Mouse (Mus musculus): Measurements from ENCODE around the gene Ifi209. TPM values are rescaled to one million over a fixed set of nuclear protein-coding genes. Genes with fewer than 3 reads are reported as not detected.
"Not testable (repeated sequence)": the region's sequence is repeated elsewhere in the genome, so short reads cannot be mapped to it uniquely, and the experiment has no call there.

Gene Ifi209
- polyA plus RNA-seq (2014; fragmentation: Nextera tagmentation; extraction: Ambion mirVana), result 0.14 and 0.17 TPM in 2 replicates

DNA sequence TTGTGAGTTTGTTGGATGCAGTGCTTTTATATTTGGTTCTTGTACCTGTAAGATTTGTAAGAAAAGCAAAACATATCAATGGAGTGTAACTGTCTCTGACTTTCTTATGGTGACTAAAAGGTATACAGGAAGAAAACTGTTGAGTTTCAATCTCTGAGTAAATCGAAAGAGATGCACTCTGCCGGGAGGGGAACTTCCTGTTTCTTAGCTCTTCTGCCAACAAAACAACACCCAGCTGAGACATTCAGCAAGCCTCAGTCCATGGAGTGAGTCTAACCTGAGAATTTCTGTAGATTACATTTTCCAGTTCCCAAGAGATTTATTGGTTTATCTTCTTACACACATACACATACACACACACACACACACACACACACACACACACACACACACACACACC is at the start of gene Ifi209:
Gene Ifi209, plus strand, starts transcription at position 296 of the 400 bp plus-strand sequence.
- H3K4me2 ChIP-seq (ENCODE audit: low read length); DNase-seq (ENCODE audit: low spot score); H3K36me3 ChIP-seq (ENCODE audit: control insufficient read depth, insufficient read depth, low read length); H3K27me3 ChIP-seq (replicated peaks; ENCODE audit: control insufficient read depth, insufficient read depth, low read length); ATAC-seq (replicated peaks; ENCODE audit: low FRiP score, low TSS enrichment, low read depth); H3K9ac ChIP-seq (ENCODE audit: low read length); H3K4me1 ChIP-seq (replicated peaks; ENCODE audit: control insufficient read depth, insufficient read depth, low read length); H3K27ac ChIP-seq (ENCODE audit: low read depth); H3K4me3 ChIP-seq (ENCODE audit: low read depth, low read length); H3K9me3 ChIP-seq (ENCODE audit: control insufficient read depth, low read length): not testable (repeated sequence)
- WGBS, result 73% methylated on average over 2 of the region's 2 CpGs

DNA sequence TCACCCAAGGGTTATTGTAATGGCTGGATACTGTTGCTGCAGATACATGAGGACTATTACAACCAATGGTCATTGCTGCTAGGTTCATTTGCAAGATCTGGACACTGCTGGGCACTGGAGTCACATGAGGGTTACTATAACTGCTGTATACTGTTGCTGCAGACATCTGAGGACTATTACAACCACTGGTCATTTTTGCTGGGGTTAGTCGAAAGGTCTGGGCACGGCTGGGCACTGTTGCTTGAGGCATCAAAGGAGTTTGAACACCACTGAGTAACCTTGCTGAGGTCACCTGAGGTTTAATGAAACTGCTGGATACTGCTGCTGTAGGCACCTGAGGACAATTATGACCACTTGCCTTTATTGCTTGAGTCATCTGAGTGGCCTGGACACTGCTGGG is 41.0 kb upstream of the Ifi209 start:
- H3K27me3 ChIP-seq (replicated peaks; ENCODE audit: control insufficient read depth, insufficient read depth, low read length); H3K9me3 ChIP-seq (ENCODE audit: control insufficient read depth, low read length); H3K4me3 ChIP-seq (ENCODE audit: low read depth, low read length); H3K9ac ChIP-seq (ENCODE audit: low read length); H3K4me2 ChIP-seq (ENCODE audit: low read length); H3K4me1 ChIP-seq (replicated peaks; ENCODE audit: control insufficient read depth, insufficient read depth, low read length); ATAC-seq (replicated peaks; ENCODE audit: low FRiP score, low TSS enrichment, low read depth); H3K36me3 ChIP-seq (ENCODE audit: control insufficient read depth, insufficient read depth, low read length); H3K27ac ChIP-seq (ENCODE audit: low read depth); DNase-seq (ENCODE audit: low spot score): not testable (repeated sequence)
- WGBS, result 90% methylated on average over 2 of the region's 2 CpGs

DNA sequence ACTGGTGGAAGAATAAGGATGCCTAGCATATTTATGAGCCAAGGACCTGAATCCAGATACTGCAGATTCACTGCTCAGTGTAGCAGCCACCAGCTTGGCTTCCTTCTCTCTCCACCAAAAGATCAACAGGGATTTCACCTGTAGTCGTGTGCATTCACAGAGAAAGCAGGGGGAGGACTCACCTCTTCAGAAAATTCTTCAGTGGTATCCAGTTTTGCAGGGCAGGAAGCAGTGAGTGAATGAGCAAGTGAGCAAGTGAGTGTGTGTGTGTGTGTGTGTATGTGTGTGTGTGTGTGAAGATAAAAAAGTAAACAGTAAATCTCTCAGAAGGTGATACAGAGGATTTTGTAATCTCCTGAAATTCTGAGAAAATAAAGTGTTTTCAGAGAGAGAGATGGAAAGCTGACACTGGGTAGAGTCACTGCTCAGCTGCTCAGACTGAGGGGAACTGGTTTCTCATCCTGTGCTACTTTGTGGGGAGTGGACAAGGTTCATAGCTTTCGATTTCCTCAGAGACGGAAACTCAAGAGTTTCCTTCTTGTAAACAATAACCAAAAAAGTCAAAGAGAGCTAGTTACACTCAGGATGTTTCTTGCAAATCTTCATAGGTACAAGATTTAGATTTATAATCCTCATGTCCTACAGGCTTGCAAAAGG is 31.8 kb upstream of the Ifi209 start, which contains the start of gene Ifi213:
Gene Ifi213, minus strand, starts transcription at position 437 of the 657 bp plus-strand sequence.
- not testable (repeated sequence) for H3K9ac ChIP-seq (ENCODE audit: low read length); H3K4me2 ChIP-seq (ENCODE audit: low read length); H3K4me3 ChIP-seq (ENCODE audit: low read depth, low read length); ATAC-seq (replicated peaks; ENCODE audit: low FRiP score, low TSS enrichment, low read depth); H3K36me3 ChIP-seq (ENCODE audit: control insufficient read depth, insufficient read depth, low read length); H3K4me1 ChIP-seq (replicated peaks; ENCODE audit: control insufficient read depth, insufficient read depth, low read length); H3K9me3 ChIP-seq (ENCODE audit: control insufficient read depth, low read length); H3K27ac ChIP-seq (ENCODE audit: low read depth); DNase-seq (ENCODE audit: low spot score); H3K27me3 ChIP-seq (replicated peaks; ENCODE audit: control insufficient read depth, insufficient read depth, low read length)
- WGBS, result 56% methylated on average over 3 of the region's 3 CpGs

DNA sequence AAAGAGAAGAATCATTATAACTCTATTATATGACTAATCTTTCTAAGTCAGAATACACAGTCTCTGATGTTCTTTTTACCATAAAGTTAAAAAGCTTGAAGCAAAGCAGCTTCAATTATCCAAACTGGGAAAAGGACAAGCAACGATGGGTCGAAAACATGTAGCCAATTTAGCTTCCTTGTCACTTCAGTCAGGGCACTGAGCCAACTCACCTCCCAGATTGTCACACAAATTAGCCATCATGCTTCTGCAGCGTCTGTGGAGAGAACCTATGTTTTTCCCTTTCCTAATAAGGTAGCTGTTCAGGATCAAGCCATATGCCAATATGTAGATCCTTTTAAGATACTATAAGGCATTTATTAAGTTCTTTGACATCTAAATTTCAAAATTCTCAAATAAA is 20.4 kb upstream of the Ifi209 start:
- 82% methylated on average over 3 of the region's 3 CpGs for WGBS
- H3K4me1 ChIP-seq (replicated peaks; ENCODE audit: control insufficient read depth, insufficient read depth, low read length), result not testable (repeated sequence)

DNA sequence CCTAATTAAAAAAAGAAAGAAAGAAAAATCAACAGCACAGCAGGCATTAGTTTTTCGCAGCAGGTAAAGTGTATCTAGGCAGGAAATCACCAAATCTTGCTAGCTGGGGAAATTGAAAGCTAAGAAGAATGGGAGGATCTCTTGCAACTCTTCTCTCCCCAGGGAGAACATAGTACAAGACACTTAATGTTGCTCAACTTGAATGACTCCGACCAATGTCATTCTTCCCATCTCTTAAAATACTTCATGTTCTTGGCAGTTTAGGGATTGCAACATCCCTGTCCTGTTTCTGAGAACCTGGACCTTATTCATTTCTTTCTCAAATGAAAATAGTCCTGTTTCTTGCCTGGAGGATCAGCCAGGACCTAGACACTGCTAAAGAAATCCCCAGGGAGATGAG is 8.5 kb upstream of the Ifi209 start:
- H3K27me3 ChIP-seq (replicated peaks; ENCODE audit: control insufficient read depth, insufficient read depth, low read length); ATAC-seq (replicated peaks; ENCODE audit: low FRiP score, low TSS enrichment, low read depth); DNase-seq (ENCODE audit: low spot score); H3K9ac ChIP-seq (ENCODE audit: low read length); H3K9me3 ChIP-seq (ENCODE audit: control insufficient read depth, low read length); H3K27ac ChIP-seq (ENCODE audit: low read depth); H3K4me3 ChIP-seq (ENCODE audit: low read depth, low read length); H3K4me1 ChIP-seq (replicated peaks; ENCODE audit: control insufficient read depth, insufficient read depth, low read length); H3K4me2 ChIP-seq (ENCODE audit: low read length); H3K36me3 ChIP-seq (ENCODE audit: control insufficient read depth, insufficient read depth, low read length): not testable (repeated sequence)
- WGBS, result 86% methylated on average over 2 of the region's 2 CpGs

More for the DNA sequence above, 20.4 kb upstream of the Ifi209 start:
- H3K9me3 ChIP-seq (ENCODE audit: control insufficient read depth, low read length); H3K27me3 ChIP-seq (replicated peaks; ENCODE audit: control insufficient read depth, insufficient read depth, low read length); ATAC-seq (replicated peaks; ENCODE audit: low FRiP score, low TSS enrichment, low read depth); DNase-seq (ENCODE audit: low spot score); H3K4me3 ChIP-seq (ENCODE audit: low read depth, low read length); H3K27ac ChIP-seq (ENCODE audit: low read depth); H3K36me3 ChIP-seq (ENCODE audit: control insufficient read depth, insufficient read depth, low read length); H3K4me2 ChIP-seq (ENCODE audit: low read length); H3K9ac ChIP-seq (ENCODE audit: low read length): not testable (repeated sequence)

DNA sequence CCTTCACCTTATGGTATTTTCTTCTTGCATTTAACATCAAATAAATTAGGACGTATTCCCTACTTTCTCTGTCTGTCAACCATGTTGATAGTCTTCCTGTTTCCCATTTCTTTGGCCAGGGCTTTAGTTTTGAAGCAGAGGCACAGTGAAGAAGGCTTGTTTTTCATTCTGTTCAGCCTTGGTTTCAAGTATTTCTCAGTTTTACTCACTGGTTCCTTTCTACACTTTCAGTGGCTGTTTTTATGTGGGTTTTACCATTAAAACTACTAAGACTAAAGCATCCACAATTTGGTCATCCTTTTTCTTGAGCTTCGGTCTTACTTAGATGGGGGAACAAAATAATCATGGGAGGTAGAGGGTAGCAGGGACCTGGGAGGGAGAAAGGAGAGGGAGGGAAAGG is 6.7 kb upstream of the Ifi209 start:
- H3K4me2 ChIP-seq (ENCODE audit: low read length), result no peak overlapping the region
- ATAC-seq (replicated peaks; ENCODE audit: low FRiP score, low TSS enrichment, low read depth), result no peak
- no peaks in the 10 kb centered on the region for H3K4me1 ChIP-seq (replicated peaks; ENCODE audit: control insufficient read depth, insufficient read depth, low read length)
- H3K27ac ChIP-seq (ENCODE audit: low read depth), result no peak overlapping the region
- 91% methylated on average over 2 of the region's 2 CpGs for WGBS
- H3K36me3 ChIP-seq (ENCODE audit: control insufficient read depth, insufficient read depth, low read length), result no peaks in the 10 kb centered on the region
- H3K27me3 ChIP-seq (replicated peaks; ENCODE audit: control insufficient read depth, insufficient read depth, low read length), result no peaks in the 10 kb centered on the region
- no peak overlapping the region for H3K9ac ChIP-seq (ENCODE audit: low read length)
- DNase-seq (ENCODE audit: low spot score), result no peak
- no peak overlapping the region for H3K4me3 ChIP-seq (ENCODE audit: low read depth, low read length)
- no peaks in the 10 kb centered on the region for H3K9me3 ChIP-seq (ENCODE audit: control insufficient read depth, low read length)

DNA sequence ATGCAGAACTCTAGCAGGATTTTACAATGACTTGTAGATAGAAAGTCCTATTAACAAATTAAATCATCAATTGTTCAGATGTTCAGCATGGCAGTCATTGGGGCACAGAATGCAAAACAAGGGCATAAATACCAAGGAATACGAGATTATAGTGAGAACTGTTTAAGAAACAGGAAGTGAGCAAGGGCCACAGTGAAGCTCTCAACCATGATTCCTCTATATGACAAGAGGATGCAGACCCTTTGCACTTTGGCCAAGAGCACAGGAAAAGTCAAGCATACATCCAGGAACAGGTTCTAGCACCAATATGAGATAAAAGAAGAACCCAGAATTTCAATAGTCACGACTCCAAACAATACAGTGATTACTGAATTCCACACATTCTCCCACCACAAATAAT is 4.0 kb upstream of the Ifi209 start:
- no peak overlapping the region for H3K9ac ChIP-seq (ENCODE audit: low read length)

DNA sequence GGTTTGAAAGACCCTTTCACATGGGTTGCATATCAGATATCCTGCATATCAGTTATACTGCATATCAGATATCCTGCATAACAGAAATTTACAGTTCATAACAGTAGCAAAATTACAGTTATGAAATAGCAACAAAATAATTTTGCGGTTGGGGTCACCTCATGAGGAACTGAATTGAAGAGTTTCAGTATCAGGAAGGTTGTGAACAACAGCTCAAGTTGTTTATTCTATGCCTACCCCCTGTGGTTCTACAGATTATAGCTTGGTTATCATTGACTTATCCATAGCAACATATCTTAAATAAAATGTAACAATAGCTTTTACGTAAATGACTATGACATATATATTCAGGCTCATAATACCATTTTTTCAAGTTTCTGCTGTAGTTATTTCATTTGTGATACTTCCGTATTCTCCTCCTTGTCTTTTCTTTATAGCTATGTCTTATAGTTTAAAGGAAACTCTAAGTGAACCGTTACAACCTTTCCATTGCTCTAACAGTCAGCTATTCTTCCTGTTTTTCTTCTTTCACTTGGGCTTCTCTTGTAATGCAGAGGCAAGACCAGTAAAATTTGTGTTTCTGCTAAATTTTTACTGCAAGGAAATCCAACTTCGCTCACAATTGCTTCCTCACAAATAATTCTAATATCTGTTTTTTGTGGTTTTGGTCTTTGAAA is 3.4 kb downstream of the Ifi209 start:
- Histone ChIP-seq H3K4me2 (ENCODE audit: low read length) (no peak overlapping the region), H3K4me1 (replicated peaks; ENCODE audit: control insufficient read depth, insufficient read depth, low read length) (no peaks in the 10 kb centered on the region), H3K27ac (ENCODE audit: low read depth) (no peak overlapping the region), H3K4me3 (ENCODE audit: low read depth, low read length) (no peak overlapping the region), H3K9ac (ENCODE audit: low read length) (no peak overlapping the region), H3K27me3 (replicated peaks; ENCODE audit: control insufficient read depth, insufficient read depth, low read length) (no peaks in the 10 kb centered on the region), H3K36me3 (ENCODE audit: control insufficient read depth, insufficient read depth, low read length) (no peaks in the 10 kb centered on the region), H3K9me3 (ENCODE audit: control insufficient read depth, low read length) (no peaks in the 10 kb centered on the region)
- WGBS, result 88% methylated on average over 5 of the region's 5 CpGs
- no peak for DNase-seq (ENCODE audit: low spot score)
- no peak for ATAC-seq (replicated peaks; ENCODE audit: low FRiP score, low TSS enrichment, low read depth)

More for the DNA sequence above, 4.0 kb upstream of the Ifi209 start:
- 70% methylated on average over 2 of the region's 2 CpGs for WGBS
- H3K27ac ChIP-seq (ENCODE audit: low read depth), result no peak overlapping the region
- no peak for DNase-seq (ENCODE audit: low spot score)
- no peak overlapping the region for H3K4me3 ChIP-seq (ENCODE audit: low read depth, low read length)
- ATAC-seq (replicated peaks; ENCODE audit: low FRiP score, low TSS enrichment, low read depth), result no peak
- H3K27me3 ChIP-seq (replicated peaks; ENCODE audit: control insufficient read depth, insufficient read depth, low read length), result no peaks in the 10 kb centered on the region
- H3K4me2 ChIP-seq (ENCODE audit: low read length), result no peak overlapping the region
- no peaks in the 10 kb centered on the region for H3K9me3 ChIP-seq (ENCODE audit: control insufficient read depth, low read length)
- H3K36me3 ChIP-seq (ENCODE audit: control insufficient read depth, insufficient read depth, low read length), result no peaks in the 10 kb centered on the region
- no peaks in the 10 kb centered on the region for H3K4me1 ChIP-seq (replicated peaks; ENCODE audit: control insufficient read depth, insufficient read depth, low read length)

DNA sequence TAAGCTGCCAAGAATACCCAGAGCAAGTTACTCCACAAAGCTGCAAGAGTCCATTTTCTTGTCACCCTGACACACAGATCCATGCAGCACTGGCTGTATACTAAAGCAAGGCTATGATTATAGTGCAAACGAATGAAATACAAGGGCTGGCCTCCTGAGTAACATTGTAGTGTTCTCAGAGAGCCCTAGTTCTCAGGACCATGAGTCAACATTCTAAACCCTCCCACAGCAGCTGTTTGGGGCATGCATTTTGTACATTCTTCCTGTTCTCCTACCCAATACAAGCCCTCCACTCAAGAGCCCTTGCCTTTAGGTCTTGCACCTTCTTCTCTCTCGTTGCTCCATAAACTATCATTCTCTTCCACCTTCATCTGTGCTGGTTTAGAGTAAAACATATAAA is 14.7 kb downstream of the Ifi209 start:
- Histone ChIP-seq H3K4me3 (ENCODE audit: low read depth, low read length) (no peak overlapping the region), H3K9ac (ENCODE audit: low read length) (no peak overlapping the region), H3K36me3 (ENCODE audit: control insufficient read depth, insufficient read depth, low read length) (no peaks in the 10 kb centered on the region), H3K4me2 (ENCODE audit: low read length) (no peak overlapping the region), H3K27ac (ENCODE audit: low read depth) (no peak overlapping the region), H3K9me3 (ENCODE audit: control insufficient read depth, low read length) (no peaks in the 10 kb centered on the region), H3K27me3 (replicated peaks; ENCODE audit: control insufficient read depth, insufficient read depth, low read length) (no peaks in the 10 kb centered on the region), H3K4me1 (replicated peaks; ENCODE audit: control insufficient read depth, insufficient read depth, low read length) (no peaks in the 10 kb centered on the region)
- WGBS, result 73% methylated on average over 2 of the region's 2 CpGs
- ATAC-seq (replicated peaks; ENCODE audit: low FRiP score, low TSS enrichment, low read depth), result no peak
- DNase-seq (ENCODE audit: low spot score), result no peak
